Mouse (Mus musculus) adrenal gland, adult 2 months (tissue): Measurements from ENCODE around the gene Tmem198. TPM values are rescaled to one million over a fixed set of nuclear protein-coding genes. Genes with fewer than 3 reads are reported as not detected.

ENCODE experiments used
- DNase-seq: peaks from one replicate; pipeline ENCODE4 v3.0.0; 2021
- polyA plus RNA-seq: library from polyadenylated mRNA; depleted of rRNA; stranded (reverse); fragments of >200 nt; gene quantifications from 2 replicates; pipeline ENCODE4 v1.2.3, GENCODE M21; 2012
- total RNA-seq, 2 experiments: library from RNA; stranded (reverse); gene quantifications; 2 replicates each; pipeline ENCODE4 v1.2.3; 2021

Tmem198 gene
- total and polyA plus RNA-seq, 3 experiments: 2.5 to 15.0 (median 2.8) TPM

- no peak for DNase-seq
Measured at GRCm38 (mm10) chr1:75455433-75455832, 23.9 kb upstream of the Tmem198 start.

GRCm38 (mm10) chr1:75455948-75456347 lies 23.4 kb upstream of the Tmem198 start:
- DNase-seq: no peak

GRCm38 (mm10) chr1:75456746-75457564 lies 22.4 kb upstream of the Tmem198 start:
- no peak for DNase-seq

GRCm38 (mm10) chr1:75457710-75458024 lies 21.7 kb upstream of the Tmem198 start:
- no peak for DNase-seq

- peak; percentile 65 for DNase-seq
Measured at GRCm38 (mm10) chr1:75458025-75458788, 21.1 kb upstream of the Tmem198 start.

- DNase-seq: no peak
Measured at GRCm38 (mm10) chr1:75458789-75459684, 20.3 kb upstream of the Tmem198 start.

GRCm38 (mm10) chr1:75460297-75460696 lies 19.0 kb upstream of the Tmem198 start:
- DNase-seq: no peak

GRCm38 (mm10) chr1:75462636-75463035 lies 16.7 kb upstream of the Tmem198 start:
- no peak for DNase-seq

GRCm38 (mm10) chr1:75463652-75464204 lies 15.6 kb upstream of the Tmem198 start:
- no peak for DNase-seq

GRCm38 (mm10) chr1:75467215-75467927 lies 12.0 kb upstream of the Tmem198 start:
- DNase-seq: peak; percentile 81

- peak; percentile 78 for DNase-seq
Measured at GRCm38 (mm10) chr1:75469287-75469825, 10.0 kb upstream of the Tmem198 start.

GRCm38 (mm10) chr1:75476441-75476840 lies 2.9 kb upstream of the Tmem198 start:
- no peak for DNase-seq

- DNase-seq: peak; percentile 88
Measured at GRCm38 (mm10) chr1:75477264-75477965, 1.9 kb upstream of the Tmem198 start.

GRCm38 (mm10) chr1:75477966-75478290 lies 1.4 kb upstream of the Tmem198 start:
- no peak for DNase-seq

- peak; percentile 71 for DNase-seq
Measured at GRCm38 (mm10) chr1:75478497-75478896, 835 bp upstream of the Tmem198 start.

- no peak for DNase-seq
Measured at GRCm38 (mm10) chr1:75479635-75479989, 280 bp downstream of the Tmem198 start.

GRCm38 (mm10) chr1:75480036-75480435 lies 704 bp downstream of the Tmem198 start:
- no peak for DNase-seq

- DNase-seq: no peak
Measured at GRCm38 (mm10) chr1:75480735-75481134, 1.4 kb downstream of the Tmem198 start.

- peak; percentile 28 for DNase-seq
Measured at GRCm38 (mm10) chr1:75486561-75486960, 7.2 kb downstream of the Tmem198 start.

- no peak for DNase-seq
Measured at GRCm38 (mm10) chr1:75487040-75487404, 7.7 kb downstream of the Tmem198 start.
